Mouse (Mus musculus) olfactory bulb, adult 2 months (tissue): ENCODE measurements around the gene Olfr1420.

Experiments
- CTCF ChIP-seq: fragments of 200-500 bp; IDR thresholded peaks from 2 replicates; pipeline ENCODE4 v1.5.1; 2012; ENCODE audit warnings: low read depth, mild to moderate bottlenecking, low read length, moderate library complexity; ENCODE audit not compliant: insufficient read depth
- POLR2A ChIP-seq: fragments of 200-500 bp; IDR thresholded peaks from 2 replicates; pipeline ENCODE4 v1.6.1; 2012; ENCODE audit warnings: mild to moderate bottlenecking, low read depth, low read length, moderate library complexity; ENCODE audit not compliant: insufficient read depth

- no peak for TF ChIP-seq CTCF
- no peak for TF ChIP-seq POLR2A
Measured at GRCm38 (mm10) chr19:11926380-11926779, 40.0 kb downstream of the Olfr1420 start.
